Mouse (Mus musculus): ENCODE measurements around the gene Pask.

The Pask gene

GRCm38 (mm10) chr1:93290956-93291355 is 52.3 kb downstream of the Pask start:
- no peak for ATAC-seq (ENCODE audit: insufficient number of reproducible peaks, low FRiP score, low TSS enrichment)

GRCm38 (mm10) chr1:93289678-93290214 is 53.5 kb downstream of the Pask start:
- ATAC-seq (ENCODE audit: insufficient number of reproducible peaks, low FRiP score, low TSS enrichment): no peak

GRCm38 (mm10) chr1:93277041-93277440 is 66.2 kb downstream of the Pask start:
- ATAC-seq (ENCODE audit: insufficient number of reproducible peaks, low FRiP score, low TSS enrichment): no peak

GRCm38 (mm10) chr1:93275561-93275960 is 67.7 kb downstream of the Pask start:
- ATAC-seq (ENCODE audit: insufficient number of reproducible peaks, low FRiP score, low TSS enrichment): no peak

- ATAC-seq (ENCODE audit: insufficient number of reproducible peaks, low FRiP score, low TSS enrichment): no peak
These were observed 70.9 kb downstream of the Pask start for GRCm38 (mm10) chr1:93272409-93272821.

GRCm38 (mm10) chr1:93271751-93272150 is 71.5 kb downstream of the Pask start:
- ATAC-seq (ENCODE audit: insufficient number of reproducible peaks, low FRiP score, low TSS enrichment): no peak

- ATAC-seq (ENCODE audit: insufficient number of reproducible peaks, low FRiP score, low TSS enrichment): no peak
These were observed 72.6 kb downstream of the Pask start for GRCm38 (mm10) chr1:93270516-93271240.

- no peak for ATAC-seq (ENCODE audit: insufficient number of reproducible peaks, low FRiP score, low TSS enrichment)
These were observed 75.0 kb downstream of the Pask start for GRCm38 (mm10) chr1:93268246-93268645.

GRCm38 (mm10) chr1:93267207-93267606 is 76.1 kb downstream of the Pask start:
- no peak for ATAC-seq (ENCODE audit: insufficient number of reproducible peaks, low FRiP score, low TSS enrichment)
